Mouse (Mus musculus): ENCODE measurements around the gene AF067063.
"Not testable (repeated sequence)": the region's sequence is repeated elsewhere in the genome, so short reads cannot be mapped to it uniquely, and the experiment has no call there.

DNA sequence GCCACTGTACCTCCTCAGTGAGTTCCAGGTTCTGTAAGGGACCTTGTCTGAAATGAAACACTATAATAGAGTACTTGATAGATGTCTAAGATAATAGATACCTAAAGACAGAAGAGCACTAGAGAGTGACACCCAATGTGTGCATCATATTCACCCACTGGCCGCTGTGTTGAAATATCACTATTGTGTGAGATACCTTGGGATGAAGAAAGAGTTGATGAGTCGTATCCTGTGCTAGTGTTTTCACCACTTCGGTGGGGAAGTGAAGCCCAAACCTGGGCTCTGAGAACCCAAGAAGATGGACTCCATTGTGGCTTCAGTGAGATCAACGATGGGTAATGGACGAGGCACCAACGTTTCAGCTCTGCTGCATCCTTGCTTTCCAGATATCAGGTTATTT is 32.4 kb upstream of the AF067063 start:
- TF ChIP-seq CTCF, EP300 (IDR thresholded peaks at IDR 0.05; ENCODE audit: low read depth): not testable (repeated sequence)
